Mouse (Mus musculus) olfactory bulb, adult 2 months (tissue): ENCODE measurements around the gene Exosc5.

Experiments used
- CTCF ChIP-seq: fragments of 200-500 bp; IDR thresholded peaks from 2 replicates; pipeline ENCODE4 v1.5.1; 2012; ENCODE audit warnings: low read depth, mild to moderate bottlenecking, low read length, moderate library complexity; ENCODE audit not compliant: insufficient read depth
- POLR2A ChIP-seq: fragments of 200-500 bp; IDR thresholded peaks from 2 replicates; pipeline ENCODE4 v1.6.1; 2012; ENCODE audit warnings: mild to moderate bottlenecking, low read depth, low read length, moderate library complexity; ENCODE audit not compliant: insufficient read depth

- TF ChIP-seq CTCF (no peak), POLR2A (no peak)
Observed at GRCm38 (mm10) chr7:25714581-25714980, 55.6 kb downstream of the Exosc5 start.
